Mouse (Mus musculus) monocyte, adult 2 months (primary cell): Measurements from ENCODE around the gene Lrch1.

Experiments
- DNase-seq, 2 experiments: peaks; one replicate each; pipeline ENCODE4 v3.0.0; 2022; ENCODE audit warnings: low spot score in 2 of 2, low read depth in 1 of 2

The Lrch1 gene

DNA sequence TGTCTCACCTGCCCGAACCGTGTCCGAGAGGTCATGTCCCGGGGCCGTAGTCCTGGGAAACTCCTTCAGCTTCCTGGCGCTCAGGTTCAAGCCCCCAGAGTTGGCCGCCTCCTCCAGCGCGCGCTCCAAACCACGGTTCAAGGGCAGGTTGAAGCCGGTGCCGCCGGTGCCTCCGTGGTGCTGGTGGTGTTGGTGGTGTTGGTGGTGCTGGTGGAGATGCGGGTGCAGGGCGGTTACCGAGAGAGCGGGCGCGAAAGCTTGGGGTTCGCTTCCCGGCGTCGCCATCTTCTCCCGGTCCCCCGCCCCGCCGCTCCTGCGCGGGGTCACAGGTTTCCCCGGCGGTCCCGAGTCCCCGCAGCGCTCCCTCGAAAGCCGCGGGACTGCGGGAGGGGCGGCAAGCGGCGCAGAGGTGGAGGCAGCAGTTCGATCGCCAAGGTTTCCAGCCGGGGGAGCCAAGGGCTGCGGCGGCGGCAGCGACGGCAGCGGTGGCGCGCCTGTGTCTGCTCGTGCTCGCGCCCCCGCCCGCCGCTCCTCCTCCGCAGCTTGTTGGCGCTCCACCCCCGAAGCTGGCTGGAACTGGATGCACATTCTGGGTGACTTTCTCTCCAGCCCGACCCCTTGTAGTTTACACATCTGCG, at the start of gene Lrch1:
Gene Lrch1 (minus strand): TSS at position 501 of the 638 bp plus-strand sequence.
- DNase-seq, result peak; percentile 44 to 60

GRCm38 (mm10) chr14:74997041-74997440, 49.4 kb upstream of the Lrch1 start:
- no peak for DNase-seq

GRCm38 (mm10) chr14:74996556-74996955, 48.9 kb upstream of the Lrch1 start:
- DNase-seq, result no peak

DNA sequence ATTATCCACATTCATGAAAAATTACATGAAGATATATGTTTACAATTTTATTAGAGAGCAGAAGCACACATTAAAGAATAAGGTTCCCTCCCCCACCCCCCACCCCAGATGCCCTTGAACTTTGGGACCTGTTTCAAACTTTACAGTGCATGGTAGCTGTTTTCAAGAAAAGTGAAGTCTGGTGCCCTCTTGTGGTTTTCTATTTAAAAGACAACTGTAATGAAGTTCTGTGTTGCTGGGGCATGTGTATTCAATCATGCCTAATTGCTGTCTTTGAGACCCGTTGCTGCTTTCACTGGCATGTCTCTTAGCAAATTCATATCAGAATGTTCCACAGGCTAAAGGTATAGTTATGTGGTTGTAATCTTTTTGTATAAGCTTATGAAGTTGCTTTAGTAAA, 42.8 kb upstream of the Lrch1 start:
- DNase-seq, result no peak

- DNase-seq, result no peak
These were observed 42.2 kb upstream of the Lrch1 start for GRCm38 (mm10) chr14:74989909-74990308.

DNA sequence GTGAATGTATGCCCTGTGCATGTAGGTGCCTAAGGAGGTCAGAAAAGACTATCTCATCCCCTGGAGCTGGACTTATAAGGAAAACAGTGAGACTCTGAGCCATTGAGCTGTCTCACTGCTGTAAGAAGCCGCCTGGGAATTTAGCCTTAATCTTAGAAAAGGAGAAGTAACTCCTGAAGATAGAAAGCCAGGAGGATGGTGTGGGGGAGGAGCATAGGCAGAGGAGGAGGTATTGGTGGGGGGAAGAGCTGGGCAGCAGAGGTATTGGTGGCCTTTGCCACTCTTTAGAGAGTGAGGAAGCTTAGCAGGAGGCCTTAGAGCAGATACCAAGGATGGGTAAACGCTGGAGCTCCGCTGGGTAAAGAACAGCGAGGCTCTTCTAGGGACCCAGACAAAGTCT, 41.6 kb upstream of the Lrch1 start:
- DNase-seq, result no peak

GRCm38 (mm10) chr14:74986527-74986926, 38.9 kb upstream of the Lrch1 start:
- DNase-seq, result no peak

GRCm38 (mm10) chr14:74985658-74986057, 38.0 kb upstream of the Lrch1 start:
- DNase-seq, result no peak

DNA sequence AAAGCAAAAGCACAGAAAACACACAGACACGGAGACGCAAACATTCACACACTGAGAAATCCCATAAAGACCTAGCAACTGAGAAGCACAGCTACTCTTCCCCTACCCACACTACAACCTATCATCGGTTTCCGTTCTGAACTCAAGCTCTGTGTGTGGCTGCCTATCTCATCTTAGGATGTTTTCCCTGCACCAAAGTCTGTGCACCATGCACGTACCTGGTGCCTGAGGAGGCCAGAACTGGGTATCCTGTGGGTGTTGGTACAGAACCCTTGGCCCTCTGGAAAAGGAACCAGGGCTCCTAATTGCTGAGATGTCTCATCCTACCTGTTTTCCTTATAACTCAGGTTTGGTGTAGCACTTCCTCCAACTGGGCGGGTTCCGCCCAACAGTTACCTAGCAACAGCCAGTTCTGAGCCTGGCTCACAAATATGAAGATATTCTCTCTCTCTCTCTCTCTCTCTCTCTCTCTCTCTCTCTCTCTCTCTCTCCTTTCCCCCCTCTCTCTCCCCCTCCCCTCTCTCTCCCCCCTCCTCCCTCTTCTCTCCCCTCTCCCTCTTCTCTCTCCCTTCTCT, 37.2 kb upstream of the Lrch1 start:
- DNase-seq, result no peak

DNA sequence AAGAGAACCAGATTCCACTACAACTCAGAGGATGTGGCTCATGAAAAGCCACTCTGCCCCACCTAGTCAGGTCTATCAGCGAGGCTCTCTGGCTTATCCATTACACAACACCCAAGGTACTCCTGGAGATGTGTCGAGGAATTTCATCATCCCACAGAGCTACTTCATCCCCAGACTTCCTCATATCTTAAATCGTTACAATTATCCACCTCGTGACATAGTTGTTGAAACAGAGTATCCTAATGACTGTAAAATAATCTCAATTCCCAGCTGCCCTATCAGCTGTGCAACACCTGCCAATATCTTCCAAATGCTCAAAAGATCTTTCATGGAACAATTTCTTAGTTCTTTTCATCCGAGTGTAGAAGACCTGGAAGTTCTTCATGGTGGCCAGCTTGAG, 35.4 kb upstream of the Lrch1 start:
- no peak for DNase-seq

DNA sequence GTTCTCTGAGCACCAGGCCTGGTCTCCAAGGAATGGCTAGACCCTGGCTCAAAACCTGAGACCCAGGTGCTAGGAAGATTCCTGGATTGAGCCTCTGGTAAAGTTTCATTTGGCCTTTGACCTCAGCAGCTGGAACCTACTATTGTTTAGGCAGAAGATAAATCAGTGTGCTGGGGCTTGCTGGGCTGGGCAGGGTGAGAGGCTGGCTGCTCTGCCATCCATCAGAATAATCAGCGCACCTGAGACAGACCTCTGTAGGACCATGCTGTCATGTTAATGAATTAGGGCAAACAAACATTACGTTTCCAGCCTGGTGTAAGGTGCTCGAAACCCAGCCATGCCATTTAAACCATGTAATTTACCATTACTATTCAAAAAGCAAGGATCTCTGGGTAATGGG, 33.3 kb upstream of the Lrch1 start:
- DNase-seq, result no peak

DNA sequence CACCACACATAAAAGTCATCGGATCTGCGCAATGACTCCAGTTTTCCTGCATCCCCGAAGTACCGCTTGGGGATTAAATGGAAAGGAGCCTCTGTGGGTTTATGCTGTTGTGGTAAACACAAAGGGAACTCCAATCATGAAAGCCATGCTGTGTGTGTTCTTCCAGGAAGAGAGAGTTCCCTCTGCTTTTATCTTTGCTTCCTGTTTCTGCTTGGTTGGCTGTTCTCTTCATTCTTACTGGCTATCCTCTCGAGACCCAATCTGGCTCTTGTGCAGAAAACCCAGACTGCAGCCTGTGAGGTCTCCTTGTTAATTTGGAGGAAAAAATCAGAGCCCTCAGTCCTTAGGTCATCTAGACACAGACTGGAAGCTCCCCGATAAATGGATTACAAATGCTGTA, 29.3 kb upstream of the Lrch1 start:
- DNase-seq, result no peak

DNA sequence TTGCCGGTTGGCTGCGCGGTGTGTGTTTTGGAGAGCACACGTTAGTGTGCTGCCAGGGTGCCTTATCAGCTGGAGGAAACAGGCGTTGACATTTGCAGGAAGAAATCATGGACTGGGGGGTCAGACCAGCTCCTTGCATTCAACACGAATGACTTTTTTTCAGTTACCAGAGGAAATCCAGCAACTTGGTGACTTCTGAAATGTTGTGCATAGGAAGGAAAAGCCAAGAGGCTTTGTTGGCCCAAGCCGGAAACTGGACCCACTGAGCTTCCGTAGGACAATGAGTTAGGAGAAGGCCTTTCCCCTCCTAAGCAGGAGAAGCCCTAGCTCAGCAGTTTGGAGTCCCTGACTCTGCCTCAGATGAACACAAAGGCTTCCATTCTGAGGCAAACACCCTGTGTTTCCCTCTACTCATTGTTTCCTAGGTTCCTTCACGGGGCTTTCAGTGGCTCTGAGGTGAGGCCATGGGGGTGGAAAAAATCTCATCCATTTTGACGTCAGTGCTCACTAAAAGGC, 26.5 kb upstream of the Lrch1 start:
- no peak for DNase-seq

- no peak for DNase-seq
These were observed 25.0 kb upstream of the Lrch1 start for GRCm38 (mm10) chr14:74972687-74973086.

DNA sequence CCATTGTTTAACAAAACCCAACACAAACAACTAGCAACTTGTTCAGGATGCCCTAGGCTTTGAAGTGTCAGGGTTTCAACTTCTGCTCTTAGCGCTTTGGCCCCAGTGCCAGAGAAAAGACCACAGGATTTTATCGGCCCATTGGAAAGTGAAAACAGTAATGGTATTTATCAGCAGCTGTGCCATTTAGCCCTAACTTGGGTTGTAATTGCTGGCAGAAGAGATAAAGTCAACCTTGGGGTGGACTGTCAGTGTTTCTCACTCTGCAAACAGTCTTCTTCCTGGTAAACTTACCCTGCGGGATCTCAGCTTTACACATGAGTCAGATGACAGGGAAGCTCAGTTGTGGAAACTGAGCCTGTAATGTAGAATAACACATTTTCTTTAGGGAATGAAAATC, 24.5 kb upstream of the Lrch1 start:
- DNase-seq, result no peak

- no peak for DNase-seq
These were observed 15.7 kb upstream of the Lrch1 start for GRCm38 (mm10) chr14:74963402-74963764.

DNA sequence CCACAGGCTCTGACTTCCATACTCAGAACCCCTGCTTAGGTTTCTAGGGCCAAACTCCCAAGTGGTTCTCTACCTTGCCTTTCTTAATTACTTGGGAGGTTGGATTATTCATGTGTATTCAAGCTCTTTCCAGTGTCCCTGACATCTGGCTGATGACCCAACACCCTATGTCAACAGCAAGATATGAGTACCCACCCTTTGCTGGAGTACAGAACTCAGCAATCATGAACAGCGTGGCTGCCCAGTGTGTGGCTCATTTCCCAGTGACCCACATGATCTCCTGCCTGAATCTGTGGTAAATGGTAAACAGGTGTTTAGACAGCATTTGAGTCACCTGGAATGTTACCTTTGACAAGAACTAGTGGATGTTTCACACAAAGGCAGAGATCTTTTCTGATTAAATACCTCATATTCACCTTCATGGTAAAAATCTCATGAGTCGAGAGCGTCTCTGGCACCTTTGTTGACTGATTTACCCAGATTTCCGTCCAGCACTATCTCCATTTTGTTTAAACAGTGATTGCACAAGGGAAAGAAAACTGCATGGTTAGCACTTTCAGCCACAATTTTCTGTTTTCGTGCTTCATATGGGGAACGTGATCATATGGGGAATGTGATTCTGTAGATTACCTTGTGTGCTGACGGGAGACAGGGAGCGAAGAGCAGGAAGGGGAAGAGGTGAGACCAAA, 15.2 kb upstream of the Lrch1 start:
- no peak for DNase-seq

- DNase-seq, result no peak
These were observed 12.9 kb upstream of the Lrch1 start for GRCm38 (mm10) chr14:74960568-74960967.

- no peak for DNase-seq
These were observed 9.0 kb upstream of the Lrch1 start for GRCm38 (mm10) chr14:74956702-74957101.

DNA sequence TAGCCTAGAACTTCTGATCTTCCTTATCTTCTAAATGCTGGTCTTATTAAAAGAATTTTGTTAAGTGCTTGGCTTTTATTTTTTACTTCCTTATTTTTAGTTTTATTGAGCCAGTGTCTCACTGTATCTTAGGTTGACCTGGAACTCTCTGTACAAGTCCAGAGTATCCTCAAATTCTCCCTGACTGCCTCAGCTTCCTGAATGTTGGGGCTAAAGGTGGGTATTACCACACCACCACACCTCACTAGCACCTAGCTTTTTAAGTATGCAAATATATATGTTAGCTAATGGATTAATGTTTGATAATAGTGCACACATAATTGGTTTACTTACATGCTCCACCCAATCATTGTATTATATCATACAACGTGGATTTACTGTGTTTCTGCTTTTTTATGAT, 8.6 kb upstream of the Lrch1 start:
- no peak for DNase-seq

DNA sequence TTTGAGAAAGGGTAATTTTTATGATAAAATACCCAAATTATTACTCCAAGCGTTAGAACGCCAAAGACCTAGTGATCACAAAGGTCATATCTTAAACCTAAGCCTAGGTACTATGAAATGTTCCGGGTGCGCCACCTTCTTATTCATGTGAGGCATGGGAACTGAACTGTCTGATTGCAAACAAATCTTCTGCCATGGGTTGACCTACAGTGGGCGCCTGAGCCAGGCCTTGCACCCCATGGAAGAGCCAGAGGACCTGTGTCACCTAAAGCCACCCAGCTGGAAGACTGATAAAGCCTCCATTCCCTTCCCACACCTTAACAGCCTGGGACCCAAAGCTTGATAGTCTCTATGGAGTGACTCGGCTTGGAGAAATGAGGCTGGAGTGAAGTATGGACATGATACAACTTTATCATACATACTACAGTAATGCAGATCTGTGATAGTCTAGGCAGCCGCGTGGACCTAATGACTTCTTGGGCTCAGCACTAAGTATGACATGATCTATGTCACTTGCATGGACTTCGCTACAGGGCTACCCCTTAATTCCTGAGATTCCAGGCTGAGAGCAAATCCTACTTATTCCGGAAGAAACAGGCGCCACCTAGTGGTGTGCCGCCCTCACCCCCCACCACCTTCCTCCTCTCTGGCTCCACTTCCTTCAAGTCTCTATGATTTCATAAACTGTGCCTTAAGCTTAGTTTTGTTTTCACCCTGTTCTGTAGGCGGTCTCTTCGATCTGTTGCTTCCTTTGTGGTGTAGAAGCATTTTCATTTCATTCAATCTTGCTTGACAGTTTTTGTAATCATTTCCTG, 957 bp upstream of the Lrch1 start:
- DNase-seq, result peak in 1 of 2 experiments; percentile 18

DNA sequence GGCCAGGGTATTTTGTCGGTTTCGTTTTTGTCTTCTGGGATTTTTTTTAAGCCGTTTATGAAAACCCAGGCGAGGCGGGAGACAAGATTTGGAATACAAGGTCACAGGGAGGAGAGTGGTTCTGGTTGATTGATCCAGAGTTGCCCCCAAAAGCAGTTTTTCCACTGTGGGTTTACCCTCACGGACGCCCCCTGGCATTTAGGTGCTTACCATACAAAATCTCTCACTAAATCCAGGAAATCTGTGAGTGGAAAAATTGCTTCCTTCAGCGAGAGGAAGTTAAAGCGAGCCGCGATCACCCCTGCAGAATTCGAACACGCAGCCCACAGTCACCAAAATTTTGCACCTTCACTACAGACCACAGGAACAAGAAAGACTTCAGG, 329 bp upstream of the Lrch1 start:
- no peak for DNase-seq
